Mouse (Mus musculus): ENCODE results near the gene Ggct.
"Not testable (repeated sequence)": the region's sequence is repeated elsewhere in the genome, so short reads cannot be mapped to it uniquely, and the experiment has no call there.

The Ggct gene

GRCm38 (mm10) chr6:54996361-54996760 is 3.6 kb upstream of the Ggct start:
- DNase-seq (ENCODE audit: low spot score in 2 of 2): no peak

- no peak for DNase-seq (ENCODE audit: low spot score in 2 of 2)
Observed at GRCm38 (mm10) chr6:54992141-54992540, 609 bp downstream of the Ggct start.

DNA sequence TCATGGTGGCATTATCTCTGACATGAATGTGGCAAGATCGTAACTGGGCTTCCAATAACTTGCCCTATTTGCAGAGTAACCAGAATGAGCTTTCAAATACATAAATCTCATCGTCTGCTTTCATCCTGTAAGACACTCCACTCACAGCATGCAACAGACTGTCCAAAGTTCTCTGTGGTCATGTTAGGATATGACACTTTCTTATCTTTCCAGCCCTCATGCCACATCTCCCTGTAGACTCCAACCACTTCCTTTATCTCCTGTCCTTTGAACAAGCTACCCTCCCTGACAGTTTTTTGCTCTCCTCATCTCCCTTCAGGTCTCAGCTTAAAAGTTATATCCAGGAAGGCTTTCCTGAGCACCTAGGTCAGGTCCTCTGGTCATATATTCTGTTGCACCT is 1.6 kb downstream of the Ggct start:
- no peak for DNase-seq (ENCODE audit: low spot score in 2 of 2)

- DNase-seq (ENCODE audit: low spot score in 2 of 2): no peak
Observed at GRCm38 (mm10) chr6:54988141-54988540, 4.6 kb downstream of the Ggct start.

DNA sequence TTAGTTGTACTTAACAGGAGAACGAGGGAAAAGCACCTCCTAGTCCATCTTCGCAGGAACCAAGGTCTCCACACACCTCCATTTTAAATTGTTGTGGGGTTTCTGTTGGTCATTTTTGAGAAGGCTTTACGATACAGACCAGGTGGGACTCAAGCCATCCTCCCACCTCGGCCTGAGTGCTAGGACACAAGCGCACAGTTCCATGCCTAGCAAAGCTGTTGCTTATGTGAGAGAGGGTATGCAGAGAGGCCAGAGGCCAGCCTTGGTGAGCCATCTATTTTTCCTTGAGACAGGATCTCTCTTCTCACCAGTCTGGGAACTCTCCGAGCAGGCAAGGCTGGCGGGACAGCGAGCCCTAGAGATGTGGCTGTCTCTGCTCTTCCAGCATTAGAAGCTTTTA is 8.7 kb downstream of the Ggct start:
- no peak for DNase-seq (ENCODE audit: low spot score in 2 of 2)

DNA sequence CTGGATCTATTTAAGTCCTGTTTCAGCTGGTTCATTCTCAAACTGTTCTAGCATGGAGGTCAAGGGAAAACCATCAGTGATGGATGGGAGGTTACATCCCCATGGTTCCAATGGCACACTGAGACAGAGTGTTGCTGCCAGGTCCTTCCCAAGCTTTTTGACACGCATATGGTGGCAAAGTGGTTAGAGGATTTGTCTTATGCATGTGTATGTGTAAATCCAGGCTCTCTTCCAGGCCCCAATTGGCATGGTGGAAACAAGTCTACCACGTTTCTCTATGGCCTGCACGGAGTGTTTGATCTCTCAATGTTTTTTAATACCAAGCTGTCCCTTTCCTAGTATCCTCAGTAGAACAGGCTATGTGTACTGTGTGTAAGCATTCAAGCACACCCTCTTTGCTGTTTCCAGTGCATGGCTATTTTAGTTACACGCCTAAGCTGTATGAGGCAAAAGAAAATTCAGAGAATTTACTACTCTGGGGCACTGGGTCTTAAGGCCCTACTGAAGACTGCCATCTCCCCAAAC is 9.2 kb downstream of the Ggct start:
- no peak for DNase-seq (ENCODE audit: low spot score in 2 of 2)

- no peak for DNase-seq (ENCODE audit: low spot score in 2 of 2)
Observed at GRCm38 (mm10) chr6:54979426-54979825, 13.3 kb downstream of the Ggct start.

GRCm38 (mm10) chr6:54975616-54976015 is 17.1 kb downstream of the Ggct start:
- no peak for DNase-seq (ENCODE audit: low spot score in 2 of 2)

DNA sequence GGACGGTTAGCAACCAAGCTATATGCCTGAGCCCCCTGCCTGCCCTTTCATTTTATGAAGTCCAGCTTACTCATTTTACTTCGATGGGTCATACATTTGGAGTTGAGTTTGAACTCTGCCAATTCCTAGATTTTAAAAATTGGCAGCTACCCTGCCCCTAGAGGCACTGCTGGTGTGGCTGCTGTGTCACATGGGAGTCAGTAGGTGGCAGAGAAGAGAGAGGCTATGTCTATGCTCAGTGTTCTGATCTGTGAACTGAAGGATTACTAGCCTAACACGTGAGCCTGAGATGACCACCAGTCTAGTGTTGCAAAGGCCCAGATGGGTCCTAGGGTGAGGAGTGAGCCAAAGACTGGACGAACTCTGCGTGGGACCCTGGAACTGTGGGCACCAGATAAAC is 18.2 kb downstream of the Ggct start:
- peak; percentile 14 to 53 for DNase-seq (ENCODE audit: low spot score in 2 of 2)

DNA sequence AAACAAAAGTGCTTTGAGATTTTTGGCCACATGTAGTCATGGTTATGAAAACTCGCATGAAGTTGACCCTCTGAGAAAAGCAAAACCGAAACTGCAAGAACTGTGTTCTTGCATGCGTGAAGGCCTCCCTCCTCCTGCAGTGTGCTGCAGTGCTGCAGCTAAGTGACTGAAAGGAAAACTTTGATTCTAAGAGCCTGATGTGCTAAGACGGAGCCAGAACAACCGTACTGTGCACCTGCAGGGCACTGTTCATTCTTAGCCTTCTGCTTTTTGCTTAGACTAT is 19.9 kb downstream of the Ggct start:
- peak in 1 of 2 experiments; percentile 27 for DNase-seq (ENCODE audit: low spot score in 2 of 2)

DNA sequence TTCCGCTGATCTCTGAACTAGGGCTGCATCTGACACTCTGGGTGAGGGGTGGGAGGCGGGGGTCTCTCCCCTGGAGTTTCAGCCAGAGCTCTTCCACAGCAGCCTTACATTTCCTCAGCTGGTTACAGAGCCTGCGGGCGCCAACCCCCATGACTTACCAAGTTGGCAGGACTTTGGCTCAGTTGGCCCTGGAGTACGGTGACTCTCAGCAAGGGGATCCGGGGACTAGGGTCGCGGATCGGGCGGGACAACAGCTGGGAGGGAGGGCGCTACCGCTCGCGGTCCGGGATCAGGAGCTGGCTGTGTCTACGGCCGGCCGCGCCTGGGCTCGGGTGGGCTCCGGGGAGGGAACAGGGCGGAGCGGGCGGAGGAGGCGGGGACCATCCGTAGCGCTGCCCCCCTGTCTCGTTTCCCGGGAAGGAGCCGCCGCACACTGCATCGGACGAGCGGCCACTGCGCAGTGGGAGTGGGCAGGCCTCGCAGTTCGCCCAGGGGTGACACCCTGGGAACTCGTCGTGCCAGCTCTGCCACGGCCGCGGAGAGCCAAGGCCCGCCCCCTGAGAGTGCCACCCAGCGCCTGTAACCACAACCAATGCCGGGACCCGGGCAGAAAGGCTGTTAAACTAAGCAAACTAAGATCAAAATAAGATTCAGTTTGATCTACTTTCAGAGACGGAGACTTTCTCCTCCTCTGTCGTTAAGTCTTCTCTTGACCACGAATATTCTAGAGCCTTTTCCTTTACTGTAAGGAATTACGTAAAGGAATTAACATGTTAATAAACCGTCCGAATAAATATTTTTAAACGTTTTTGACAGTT is 20.4 kb downstream of the Ggct start, which contains the start of gene Nod1:
Gene Nod1, minus strand, starts transcription at position 502 of the 818 bp plus-strand sequence.
- DNase-seq (ENCODE audit: low spot score in 2 of 2): peak; percentile 44 to 55

GRCm38 (mm10) chr6:54971731-54972110 is 21.0 kb downstream of the Ggct start:
- DNase-seq (ENCODE audit: low spot score in 2 of 2): no peak

GRCm38 (mm10) chr6:54970506-54970905 is 22.2 kb downstream of the Ggct start:
- DNase-seq (ENCODE audit: low spot score in 2 of 2): no peak

- no peak for DNase-seq (ENCODE audit: low spot score in 2 of 2)
Observed at GRCm38 (mm10) chr6:54969801-54970200, 22.9 kb downstream of the Ggct start.

DNA sequence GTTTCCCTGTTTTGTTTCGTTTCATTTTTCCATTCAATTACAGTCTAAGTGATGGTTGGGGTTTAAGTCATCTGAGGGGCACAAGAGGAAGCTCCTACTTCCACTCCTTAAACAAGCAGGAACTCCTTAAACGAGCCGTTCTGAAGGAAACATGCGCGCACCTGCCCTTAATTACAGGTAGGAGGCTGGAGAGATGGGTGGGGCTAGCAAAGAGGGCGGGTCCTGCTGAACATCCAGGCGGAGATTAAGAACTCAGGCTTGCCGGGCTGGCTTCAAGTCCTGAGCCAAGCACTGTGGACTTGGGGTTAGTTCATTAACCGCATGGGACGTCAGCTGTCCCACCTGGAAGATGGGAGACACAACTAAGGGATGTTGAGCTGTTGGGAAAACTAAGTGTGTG is 25.2 kb downstream of the Ggct start:
- DNase-seq (ENCODE audit: low spot score in 2 of 2): no peak

DNA sequence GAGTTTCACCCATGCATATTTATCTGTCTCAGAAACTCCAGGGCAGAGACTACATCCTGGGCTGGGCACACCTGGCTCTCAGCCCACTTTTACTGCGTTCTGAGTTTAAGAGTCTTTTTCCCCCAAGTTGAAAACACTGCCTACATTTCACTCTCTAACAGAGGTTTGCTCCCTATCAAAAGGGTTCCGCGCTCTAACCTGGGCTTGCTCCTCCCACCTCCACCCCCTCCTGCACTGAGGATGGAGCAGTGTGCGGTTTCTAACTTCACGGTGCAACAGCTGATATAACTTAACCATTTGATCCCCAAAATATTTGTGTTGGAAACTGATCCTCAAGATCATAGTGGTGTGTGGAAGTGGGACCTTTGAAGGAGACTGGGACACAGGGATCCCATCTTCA is 27.5 kb downstream of the Ggct start:
- no peak for DNase-seq (ENCODE audit: low spot score in 2 of 2)

DNA sequence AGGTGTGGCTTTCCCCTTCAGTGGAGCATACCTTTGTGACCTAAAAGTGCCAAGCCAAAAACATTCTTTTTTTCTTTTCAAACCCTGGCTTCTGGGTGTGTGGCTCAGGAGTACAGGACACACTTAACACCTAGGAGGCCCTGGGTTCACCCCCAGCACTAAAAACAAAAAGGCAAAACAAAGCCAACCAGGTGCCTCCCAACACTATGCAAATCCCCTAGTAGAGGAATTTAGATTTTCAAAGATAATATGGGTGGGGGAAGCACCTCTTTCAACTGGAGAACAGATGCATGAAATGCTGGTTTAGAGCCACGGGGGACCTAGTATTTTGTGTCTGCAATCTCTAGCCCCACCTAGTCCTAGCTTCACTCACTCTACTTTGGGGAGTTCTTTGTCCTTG is 28.0 kb downstream of the Ggct start:
- no peak for DNase-seq (ENCODE audit: low spot score in 2 of 2)

DNA sequence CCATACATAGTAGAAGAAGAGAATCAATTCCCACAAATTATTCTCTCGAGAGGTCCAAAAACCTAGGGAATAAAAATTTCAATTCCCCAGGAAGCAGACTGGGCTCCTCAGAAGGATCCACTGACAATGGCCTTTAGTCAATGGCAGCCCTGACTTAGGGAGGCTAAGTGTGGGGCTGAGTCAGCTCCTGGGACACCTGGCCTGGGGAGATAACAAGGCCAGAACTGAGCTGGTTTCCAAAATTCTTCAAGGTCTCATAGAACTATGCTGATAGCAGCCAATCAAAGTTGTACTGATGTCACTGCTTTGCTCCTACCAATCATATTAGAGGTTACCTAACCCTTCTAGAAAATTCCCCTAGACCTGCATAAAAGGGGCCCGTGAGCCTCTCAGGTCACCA is 29.2 kb downstream of the Ggct start:
- DNase-seq (ENCODE audit: low spot score in 2 of 2): no peak

DNA sequence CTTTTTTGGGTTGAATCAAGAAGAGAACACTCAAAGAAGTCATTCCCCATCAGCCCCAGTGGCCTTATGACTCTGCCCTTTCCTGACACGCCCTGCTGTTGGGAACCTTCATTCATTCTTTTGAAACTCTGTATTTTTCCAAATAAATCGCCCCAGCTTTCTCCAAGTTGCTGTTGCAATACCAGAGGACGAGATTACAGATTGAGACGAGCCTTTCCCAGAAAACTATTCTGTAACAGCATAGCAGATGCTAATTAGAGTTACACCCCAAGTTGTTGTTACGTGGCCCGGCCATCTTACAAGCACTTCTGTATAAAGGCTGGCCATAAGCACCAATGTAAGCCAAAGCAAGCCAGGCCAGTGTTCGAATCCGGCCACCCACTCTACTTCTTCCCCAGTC is 35.1 kb downstream of the Ggct start:
- no peak for DNase-seq (ENCODE audit: low spot score in 2 of 2)

- DNase-seq (ENCODE audit: low spot score in 2 of 2): no peak
Observed at GRCm38 (mm10) chr6:54956425-54956824, 36.3 kb downstream of the Ggct start.

- DNase-seq (ENCODE audit: low spot score in 2 of 2): no peak
Observed at GRCm38 (mm10) chr6:54955949-54956348, 36.8 kb downstream of the Ggct start.

DNA sequence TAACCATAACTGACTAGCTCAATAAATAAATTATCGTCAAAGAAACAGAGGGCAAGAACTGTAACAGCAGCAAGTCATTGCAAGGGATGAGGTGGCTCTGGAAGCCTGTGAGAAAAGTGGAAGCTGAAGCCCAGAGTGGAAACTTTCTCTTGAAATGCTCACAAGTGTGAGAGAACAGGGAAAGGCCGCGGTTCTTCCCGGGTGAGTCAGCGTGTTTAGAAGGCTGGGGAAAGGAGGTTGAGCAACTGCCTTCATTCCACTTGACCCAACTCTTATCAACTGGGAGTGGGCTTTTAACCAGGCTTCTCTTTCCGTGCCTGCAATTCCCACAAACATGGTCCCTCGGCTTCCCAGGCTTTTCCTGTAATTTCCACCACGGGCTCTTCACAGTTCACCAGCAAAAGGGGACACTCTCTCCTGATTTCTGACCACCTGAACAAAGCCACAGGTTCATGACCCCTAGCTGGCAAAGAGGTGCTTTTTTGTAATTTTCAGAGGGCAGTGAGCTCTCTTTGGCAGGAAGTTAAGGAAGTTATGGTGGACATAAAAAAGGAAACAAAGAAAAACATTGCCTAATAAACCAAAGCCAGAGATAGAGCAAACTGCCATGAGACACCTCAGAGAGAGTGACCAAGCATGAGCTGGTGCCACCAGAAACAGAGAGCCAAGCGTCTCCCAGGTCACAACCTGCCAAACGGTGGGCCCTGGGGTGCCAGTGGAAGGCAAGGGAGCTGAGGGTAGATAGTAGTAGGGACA is 37.9 kb downstream of the Ggct start:
- DNase-seq (ENCODE audit: low spot score in 2 of 2): no peak

- not testable (repeated sequence) for DNase-seq (ENCODE audit: low spot score in 2 of 2)
Observed at GRCm38 (mm10) chr6:54953399-54953798, 39.4 kb downstream of the Ggct start.

Data from thymus, postnatal 10 days (tissue).